Mouse (Mus musculus): ENCODE results near the gene Olfr814. TPM values are rescaled to one million over a fixed set of nuclear protein-coding genes. Genes with fewer than 3 reads are reported as not detected.

The Olfr814 gene
- not detected for total RNA-seq (2023)

DNA sequence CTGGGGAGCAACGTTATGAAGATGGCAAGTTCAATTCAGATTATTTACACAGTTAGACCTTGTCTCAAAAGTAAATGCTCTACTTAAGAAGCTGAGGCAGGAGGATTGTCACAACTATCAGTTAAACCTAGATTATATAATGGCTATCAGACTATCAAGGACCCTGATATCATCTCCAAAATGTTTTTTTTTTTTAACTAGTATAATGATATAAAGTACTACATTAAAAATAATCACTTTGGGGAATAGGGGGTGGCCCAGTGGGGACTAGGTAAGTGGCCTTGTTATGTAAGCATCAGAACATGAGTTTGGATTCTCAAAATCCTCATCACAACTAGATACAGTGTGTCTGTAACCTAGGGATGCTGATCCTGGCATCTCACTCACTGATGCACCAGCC is at the start of gene Olfr814:
Gene Olfr814, minus strand, starts transcription at position 101 of the 400 bp plus-strand sequence.

DNA sequence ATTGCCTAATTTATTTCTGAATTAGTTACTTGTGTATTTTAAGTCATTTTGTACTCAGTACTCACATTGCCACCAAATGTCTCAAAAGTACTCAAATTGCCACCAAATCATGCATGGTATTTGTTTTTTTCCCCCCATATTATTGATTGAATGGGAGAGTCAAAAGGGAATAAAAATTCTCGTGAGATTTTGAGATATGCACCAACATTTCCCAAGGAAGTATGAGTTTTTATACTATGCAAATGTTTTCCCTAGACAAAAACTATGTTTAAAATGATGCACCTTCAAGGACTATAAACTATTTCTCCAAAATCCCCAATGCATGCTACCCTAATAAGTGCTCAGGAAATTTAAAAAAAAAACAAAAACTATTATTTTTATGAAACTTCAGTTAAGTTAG is 35.8 kb upstream of the Olfr814 start, which contains the start of gene Olfr816:
Gene Olfr816, minus strand, starts transcription at position 101 of the 400 bp plus-strand sequence.

DNA sequence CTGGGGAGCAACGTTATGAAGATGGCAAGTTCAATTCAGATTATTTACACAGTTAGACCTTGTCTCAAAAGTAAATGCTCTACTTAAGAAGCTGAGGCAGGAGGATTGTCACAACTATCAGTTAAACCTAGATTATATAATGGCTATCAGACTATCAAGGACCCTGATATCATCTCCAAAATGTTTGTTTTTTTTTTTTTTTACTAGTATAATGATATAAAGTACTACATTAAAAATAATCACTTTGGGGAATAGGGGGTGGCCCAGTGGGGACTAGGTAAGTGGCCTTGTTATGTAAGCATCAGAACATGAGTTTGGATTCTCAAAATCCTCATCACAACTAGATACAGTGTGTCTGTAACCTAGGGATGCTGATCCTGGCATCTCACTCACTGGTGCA is 26.1 kb upstream of the Olfr814 start, which contains the start of gene Olfr815:
Gene Olfr815, minus strand, starts transcription at position 101 of the 400 bp plus-strand sequence.

DNA sequence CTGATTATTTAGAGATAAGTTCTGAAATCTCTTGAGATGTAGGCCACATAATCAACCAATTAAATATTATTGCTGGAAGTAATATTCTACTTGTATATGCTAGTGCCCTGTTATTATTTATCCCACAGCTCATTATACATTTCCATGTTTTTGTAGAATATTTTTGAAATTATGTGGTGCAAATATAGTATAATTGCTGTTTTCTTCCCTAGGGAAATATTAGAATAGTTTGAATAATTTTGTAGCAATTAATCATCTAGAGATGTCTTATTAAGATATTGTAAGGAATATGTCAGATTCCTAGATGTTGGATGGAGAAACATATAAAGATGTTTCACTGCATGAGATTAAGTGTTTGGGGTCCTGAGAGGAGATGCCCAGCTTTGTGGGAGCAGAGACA is 24.6 kb downstream of the Olfr814 start, which contains the start of gene Olfr813:
Gene Olfr813, plus strand, starts transcription at position 301 of the 400 bp plus-strand sequence.

DNA sequence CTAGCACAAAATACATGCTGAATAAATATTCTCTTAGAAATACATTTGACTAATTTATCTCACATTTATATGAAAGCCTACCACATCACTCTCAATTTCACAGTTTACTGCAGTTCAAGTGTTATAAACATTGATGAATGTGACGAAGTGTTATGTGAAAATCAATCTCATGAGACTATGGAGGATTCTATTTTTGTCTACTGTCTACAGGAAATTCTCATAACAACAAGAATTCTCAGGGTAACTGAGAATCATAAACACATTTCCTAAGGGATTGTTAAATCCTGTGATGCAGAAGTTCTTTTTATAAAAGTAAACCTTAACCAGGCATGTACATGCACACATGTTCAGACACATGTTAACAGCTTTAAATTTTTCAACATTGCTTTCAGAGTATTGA is 33.7 kb downstream of the Olfr814 start, which contains the start of gene Olfr812:
Gene Olfr812, minus strand, starts transcription at position 101 of the 400 bp plus-strand sequence.

Other genes starting within 250 kb of the Olfr814 start
- not detected for gene Olfr799, start 242.4 kb downstream of the Olfr814 start, total RNA-seq (2023)
- gene Olfr800, start 222.2 kb downstream of the Olfr814 start, total RNA-seq (2023) = not detected
- gene Olfr801, start 206.0 kb downstream of the Olfr814 start, total RNA-seq (2023) = not detected
- not detected for gene Olfr802, start 191.7 kb downstream of the Olfr814 start, total RNA-seq (2023)
- gene Olfr803, start 185.6 kb downstream of the Olfr814 start, total RNA-seq (2023) = not detected
- gene Olfr804, start 176.6 kb downstream of the Olfr814 start, total RNA-seq (2023) = not detected
- not detected for gene Olfr805, start 150.5 kb downstream of the Olfr814 start, total RNA-seq (2023)
- not detected for gene Olfr806, start 137.9 kb downstream of the Olfr814 start, total RNA-seq (2023)
- gene Olfr807, start 122.1 kb downstream of the Olfr814 start, total RNA-seq (2023) = not detected
- not detected for gene Olfr808, start 114.4 kb downstream of the Olfr814 start, total RNA-seq (2023)
- gene Olfr809, start 105.2 kb downstream of the Olfr814 start, total RNA-seq (2023) = not detected
- gene Olfr810, start 84.9 kb downstream of the Olfr814 start, total RNA-seq (2023) = not detected
- gene Olfr811, start 75.5 kb downstream of the Olfr814 start, total RNA-seq (2023) = not detected
- gene Olfr812, start 33.8 kb downstream of the Olfr814 start, total RNA-seq (2023) = not detected
- not detected for gene Olfr813, start 24.5 kb downstream of the Olfr814 start, total RNA-seq (2023)
- not detected for gene Olfr815, start 26.0 kb upstream of the Olfr814 start, total RNA-seq (2023)
- not detected for gene Olfr816, start 35.7 kb upstream of the Olfr814 start, total RNA-seq (2023)
- gene Olfr818, start 69.2 kb upstream of the Olfr814 start, total RNA-seq (2023) = not detected
- gene Olfr819, start 87.4 kb upstream of the Olfr814 start, total RNA-seq (2023) = not detected
- not detected for gene Olfr247, start 96.3 kb upstream of the Olfr814 start, total RNA-seq (2023)
- not detected for gene Gm10310, start 105.2 kb upstream of the Olfr814 start, total RNA-seq (2023)
- not detected for gene Olfr820, start 132.8 kb upstream of the Olfr814 start, total RNA-seq (2023)
- gene Olfr821, start 150.5 kb upstream of the Olfr814 start, total RNA-seq (2023) = not detected
- not detected for gene Olfr822, start 191.4 kb upstream of the Olfr814 start, total RNA-seq (2023)
- not detected for gene Olfr823, start 235.5 kb upstream of the Olfr814 start, total RNA-seq (2023)

Data from B cell, adult 67 days (primary cell).